Mouse (Mus musculus): Measurements from ENCODE around the gene Il20ra.
A peak's percentile ranks its signal among the peaks of the same experiment; 100 is the strongest.

DNA sequence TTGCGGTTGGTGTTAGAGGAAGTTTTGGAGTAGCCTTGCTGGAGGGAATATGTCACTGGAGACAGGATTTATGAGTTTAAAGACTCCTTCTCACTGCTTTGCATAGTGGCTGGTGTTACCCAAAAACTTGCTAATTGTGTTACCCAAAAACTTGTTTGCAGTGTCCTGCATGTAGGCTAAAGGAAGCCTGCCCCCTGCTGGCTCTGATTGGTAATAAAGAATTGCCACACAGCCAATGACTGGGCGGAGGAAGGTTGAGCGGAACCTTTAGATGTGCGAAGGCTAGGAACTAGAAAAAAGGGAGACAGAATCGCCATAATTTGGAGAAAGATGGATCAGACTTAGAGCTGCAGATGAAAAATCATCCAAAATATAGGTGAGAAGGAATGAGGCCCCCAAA is 69.0 kb downstream of the Il20ra start:
- no peak for TF ChIP-seq POLR2A (IDR thresholded peaks at IDR 0.05; ENCODE audit: insufficient read depth, low read depth, low read length)
- TF ChIP-seq CTCF (IDR thresholded peaks at IDR 0.05), result peak; percentile 68
- TF ChIP-seq EP300 (IDR thresholded peaks at IDR 0.05; ENCODE audit: insufficient read depth, low read depth, low read length), result no peak

Measured in heart, adult 2 months (tissue).